Mouse (Mus musculus) olfactory bulb, adult 2 months (tissue): ENCODE measurements around the gene Dctn3. TPM values are rescaled to one million over a fixed set of nuclear protein-coding genes. Genes with fewer than 3 reads are reported as not detected.

Experiments used
- H3K27ac ChIP-seq: fragments of 200-500 bp; 2 replicates; pipeline ENCODE4 v1.5.1; 2012; ENCODE audit warnings: low read depth, low read length; ENCODE audit not compliant: insufficient read depth
- H3K4me1 ChIP-seq: fragments of 200-500 bp; 2 replicates; pipeline ENCODE4 v1.6.1; 2012; ENCODE audit warnings: low read length; ENCODE audit not compliant: control insufficient read depth, insufficient read depth
- H3K4me3 ChIP-seq: fragments of 200-500 bp; 2 replicates; pipeline ENCODE4 v1.5.1; 2012; ENCODE audit warnings: mild to moderate bottlenecking, low read depth, low read length, moderate library complexity; ENCODE audit not compliant: insufficient read depth
- CTCF ChIP-seq: fragments of 200-500 bp; IDR thresholded peaks from 2 replicates; pipeline ENCODE4 v1.5.1; 2012; ENCODE audit warnings: low read depth, mild to moderate bottlenecking, low read length, moderate library complexity; ENCODE audit not compliant: insufficient read depth
- POLR2A ChIP-seq: fragments of 200-500 bp; IDR thresholded peaks from 2 replicates; pipeline ENCODE4 v1.6.1; 2012; ENCODE audit warnings: mild to moderate bottlenecking, low read depth, low read length, moderate library complexity; ENCODE audit not compliant: insufficient read depth
- WGBS: fragments of 180-500 bp; shearing (Covaris S2); methylation state at CpG from one replicate; pipeline ENCODE4 v1.1.7; 2018; 5-methylcytosine and 5-hydroxymethylcytosine counted together
- polyA plus RNA-seq: library from polyadenylated mRNA; stranded (reverse); fragments of >200 nt; gene quantifications from 2 replicates; pipeline ENCODE4 v1.2.4, GENCODE M21; 2012; ENCODE audit warnings: low replicate concordance; ENCODE audit not compliant: missing spikeins, insufficient read depth, insufficient read length

Gene Dctn3
- polyA plus RNA-seq, 1 experiment, result not detected

DNA sequence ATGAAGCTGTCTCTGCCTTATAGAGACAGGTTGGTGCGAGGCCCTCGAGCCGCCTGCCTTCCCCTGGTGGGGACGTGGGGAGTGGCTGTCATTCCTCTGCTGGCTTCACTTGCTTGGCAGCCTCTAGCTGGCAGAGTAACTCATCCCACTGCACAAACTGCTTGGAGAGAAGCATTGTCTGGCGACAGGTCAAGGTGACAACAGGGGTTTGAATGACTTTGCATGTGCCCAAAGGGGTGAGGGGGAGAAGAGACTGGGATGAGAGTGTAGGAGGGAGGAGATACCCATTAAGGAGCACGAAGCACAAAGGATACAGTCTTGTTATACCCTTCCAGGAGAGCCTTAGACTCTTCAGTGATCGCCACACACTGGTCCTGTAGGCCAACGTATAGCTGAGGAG is 7.9 kb downstream of the Dctn3 start:
- Histone ChIP-seq H3K27ac (no peak overlapping the region), H3K4me1 (peaks cover 12% of the 10 kb centered on the region), H3K4me3 (no peak overlapping the region)
- WGBS, result 67% methylated on average over 8 of the region's 8 CpGs
- TF ChIP-seq POLR2A (no peak), CTCF (no peak)

DNA sequence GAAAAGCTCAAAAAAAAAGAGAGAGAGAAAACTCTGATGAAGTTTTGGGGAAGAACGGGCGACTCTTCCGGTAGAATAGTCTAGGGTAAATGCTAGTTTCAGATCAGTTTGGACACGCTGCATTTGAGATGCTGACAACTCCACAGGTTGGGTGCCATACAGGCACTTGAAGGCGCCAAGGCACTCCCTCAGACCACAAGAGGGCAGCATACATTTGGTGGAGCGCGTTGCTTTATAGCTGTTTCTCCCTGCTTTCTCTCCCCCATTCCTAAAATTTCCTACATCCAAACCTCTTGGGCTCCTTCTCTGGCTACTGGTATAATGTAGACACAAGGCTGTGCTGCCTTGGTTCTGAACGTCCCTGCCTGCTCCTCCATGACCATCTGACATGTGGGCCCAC is 8.7 kb downstream of the Dctn3 start:
- WGBS, result 7% methylated on average over 8 of the region's 8 CpGs
- H3K27ac ChIP-seq, result no peak overlapping the region
- H3K4me1 ChIP-seq, result peaks cover 12% of the 10 kb centered on the region
- TF ChIP-seq CTCF, result peak; percentile 48; the same call in 1 of the 2 replicates
- TF ChIP-seq POLR2A, result no peak
- H3K4me3 ChIP-seq, result no peak overlapping the region

DNA sequence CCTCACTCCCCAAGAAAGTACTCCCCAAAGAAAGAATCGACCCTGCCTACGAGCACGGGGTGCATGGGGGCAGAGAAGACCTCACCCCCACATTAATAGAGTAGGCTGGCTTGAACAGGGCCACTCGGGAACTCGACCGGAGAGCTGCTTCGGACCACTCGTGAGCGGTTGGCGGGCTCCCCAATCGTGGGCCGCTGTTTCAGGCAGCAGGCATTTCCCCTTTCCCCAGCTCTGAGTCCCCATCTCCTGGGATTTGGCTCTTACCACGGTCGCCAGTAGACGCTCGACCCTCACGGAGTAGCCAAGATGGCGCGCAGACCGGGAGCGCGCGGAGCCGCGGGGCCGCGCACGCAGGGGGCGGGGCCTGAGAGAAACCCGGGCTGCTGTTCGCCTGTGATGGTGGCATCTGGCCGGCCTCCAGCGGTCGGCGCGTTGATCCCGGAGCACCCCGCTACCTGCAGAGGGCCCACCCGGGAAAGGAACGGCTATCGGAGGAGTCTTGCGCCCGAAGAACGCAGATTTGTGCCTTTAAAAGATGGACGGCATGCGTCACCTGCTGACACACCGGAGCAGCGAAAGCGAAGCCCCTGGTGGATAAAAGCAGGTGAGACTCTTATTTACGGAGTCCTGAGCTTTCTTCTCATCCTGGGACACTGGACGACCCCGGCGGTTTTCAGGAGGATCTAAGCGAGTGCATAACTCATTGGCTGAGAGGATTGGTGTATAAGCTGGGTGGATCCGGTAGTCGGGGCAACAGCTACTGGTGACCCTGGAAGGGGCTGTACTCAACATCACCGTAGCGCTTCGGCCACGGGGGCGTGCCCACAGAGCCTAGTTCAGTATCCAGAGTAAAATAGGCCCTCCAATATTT is 9.5 kb downstream of the Dctn3 start, which contains the start of gene Rpp25l:
Gene Rpp25l (minus strand): TSS at position 338 of the 871 bp plus-strand sequence.
- peak within 1 kb of the TSS; percentile 68 for H3K27ac ChIP-seq
- peaks cover 12% of the 10 kb centered on the region for H3K4me1 ChIP-seq
- TF ChIP-seq POLR2A (peak; percentile 91), CTCF (peak; percentile 19; the same call in 1 of the 2 replicates)
- H3K4me3 ChIP-seq, result peak within 1 kb of the TSS; percentile 94
- WGBS, result under 1% methylated on average over 61 of the region's 61 CpGs

DNA sequence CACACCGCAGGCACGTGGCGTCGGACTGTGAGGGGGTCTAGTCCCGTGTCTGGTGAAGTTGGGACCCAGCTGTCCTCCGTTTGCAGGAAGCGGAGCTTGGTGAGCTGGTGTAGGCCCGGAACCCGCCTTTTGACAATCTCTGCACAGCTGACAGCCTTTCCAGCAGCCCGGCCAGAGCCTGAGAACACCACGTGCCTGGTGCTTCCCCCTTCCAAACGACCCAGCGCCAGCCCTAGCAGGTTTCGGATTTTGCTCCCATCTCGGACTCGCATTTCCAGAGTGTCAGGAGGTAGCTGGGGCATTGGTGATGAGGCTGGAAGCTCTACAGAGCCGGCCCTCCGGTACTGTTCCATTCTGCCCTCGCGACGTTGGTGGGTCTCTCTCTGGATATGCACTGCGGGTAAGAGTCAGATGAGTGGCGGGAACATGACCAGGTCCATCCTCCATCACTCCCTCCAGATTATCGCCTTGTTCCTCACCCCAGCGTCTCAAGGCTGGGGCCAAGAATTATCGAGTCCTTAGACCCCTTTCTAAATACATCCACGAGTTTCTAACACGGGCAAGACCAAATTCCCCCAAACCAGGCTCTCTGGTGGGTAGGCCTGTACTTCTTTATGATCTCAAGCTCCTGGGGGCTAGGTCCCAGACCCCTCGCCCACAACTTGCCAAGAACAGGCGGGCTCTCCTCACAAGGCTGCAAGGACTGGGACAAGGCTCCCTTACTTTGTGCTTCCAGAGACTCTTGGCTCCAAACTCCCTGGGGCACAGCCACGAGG is 10.4 kb downstream of the Dctn3 start:
- TF ChIP-seq CTCF (no peak), POLR2A (no peak)
- 17% methylated on average over 31 of the region's 31 CpGs for WGBS
- H3K4me1 ChIP-seq, result peaks cover 12% of the 10 kb centered on the region
- H3K27ac ChIP-seq, result peak overlapping the region; percentile 68
- H3K4me3 ChIP-seq, result peak overlapping the region; percentile 94

DNA sequence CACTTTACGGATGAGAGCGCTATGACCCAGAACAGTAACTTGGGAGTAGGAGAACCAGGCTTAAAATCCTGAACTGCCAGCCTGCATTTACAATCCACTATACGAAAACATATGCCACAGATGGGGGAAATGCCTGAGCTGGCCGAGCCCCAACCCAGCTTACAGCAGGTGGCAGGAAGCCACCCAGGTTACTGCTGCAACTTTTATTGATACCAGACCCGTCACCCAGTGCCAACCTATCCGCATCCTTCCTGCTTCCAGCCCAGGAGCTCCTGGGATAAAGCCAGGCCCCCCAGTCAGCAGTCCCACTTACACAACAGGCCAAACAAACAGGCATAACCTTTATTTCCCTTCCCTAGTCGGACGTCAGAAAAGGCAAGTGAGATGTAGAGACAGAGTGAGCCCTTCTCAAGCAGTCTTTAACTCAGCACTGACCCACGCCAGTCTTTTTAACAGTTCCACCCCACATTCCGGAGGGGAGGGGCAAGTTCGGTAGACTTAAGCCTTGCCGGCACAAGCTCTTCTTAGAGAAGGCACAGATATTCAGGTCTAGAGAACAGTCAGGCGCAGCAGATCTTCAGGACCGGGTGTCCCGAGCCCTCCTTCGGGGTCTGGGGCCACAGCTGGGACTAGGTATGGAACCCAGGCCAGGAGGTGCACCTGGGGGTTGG is 11.1 kb downstream of the Dctn3 start:
- TF ChIP-seq POLR2A, result no peak
- no peak for TF ChIP-seq CTCF
- peaks cover 12% of the 10 kb centered on the region for H3K4me1 ChIP-seq
- WGBS, result 52% methylated on average over 16 of the region's 16 CpGs
- H3K4me3 ChIP-seq, result peak overlapping the region; percentile 94
- no peak overlapping the region for H3K27ac ChIP-seq

DNA sequence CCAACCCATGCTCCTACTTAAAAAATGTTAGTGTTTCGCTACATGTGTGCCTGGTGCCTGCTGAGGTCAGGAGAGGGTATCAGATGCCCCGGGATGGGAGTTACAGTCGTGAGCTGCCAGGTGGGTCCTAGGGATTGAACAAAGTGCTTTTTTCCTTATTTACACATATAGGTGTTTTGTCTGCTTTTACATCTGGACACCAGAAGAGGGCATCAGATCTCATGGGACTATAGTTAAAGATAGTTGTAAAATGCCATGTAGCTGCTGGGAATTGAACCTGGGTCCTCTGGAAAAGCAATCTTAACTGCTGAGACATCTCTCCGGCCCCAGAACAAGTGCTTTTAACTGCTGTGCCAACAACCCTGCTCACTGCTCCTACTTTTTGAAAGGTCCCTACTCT is 12.7 kb downstream of the Dctn3 start:
- Histone ChIP-seq H3K27ac (no peak overlapping the region), H3K4me1 (peaks cover 12% of the 10 kb centered on the region), H3K4me3 (no peak overlapping the region)
- 69% methylated on average over 4 of the region's 4 CpGs for WGBS
- no peak for TF ChIP-seq POLR2A
- TF ChIP-seq CTCF, result no peak

DNA sequence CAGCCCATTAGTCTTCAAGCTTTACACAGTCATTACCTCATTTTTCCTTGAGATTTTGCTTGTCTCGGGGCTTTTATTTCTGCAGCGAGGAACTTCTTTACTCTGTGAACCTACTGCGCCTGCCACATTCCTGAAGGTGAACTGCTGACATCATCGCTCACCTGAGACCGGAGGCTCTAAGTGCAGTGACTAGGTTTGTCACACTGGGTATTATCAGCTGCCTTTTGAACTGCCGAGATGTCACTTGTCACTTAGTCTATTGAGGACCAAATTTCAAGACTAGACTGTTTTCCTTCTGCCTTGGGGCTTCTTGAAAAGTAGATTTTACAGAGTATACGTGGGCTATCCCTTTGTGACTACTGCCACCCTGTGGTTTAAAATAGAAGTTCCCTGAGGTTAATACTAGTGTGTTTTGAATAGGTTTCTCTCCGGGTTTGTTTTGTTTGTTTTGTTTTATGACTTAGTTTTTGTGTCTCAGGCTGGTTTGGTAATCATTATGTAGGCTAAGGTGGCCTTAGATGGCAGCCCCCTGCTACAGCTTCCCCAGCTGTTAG is 14.7 kb downstream of the Dctn3 start:
- no peak overlapping the region for H3K27ac ChIP-seq
- 36% methylated on average over 8 of the region's 8 CpGs for WGBS
- no peak overlapping the region for H3K4me3 ChIP-seq
- H3K4me1 ChIP-seq, result peaks cover 16% of the 10 kb centered on the region
- no peak for TF ChIP-seq POLR2A
- TF ChIP-seq CTCF, result no peak

DNA sequence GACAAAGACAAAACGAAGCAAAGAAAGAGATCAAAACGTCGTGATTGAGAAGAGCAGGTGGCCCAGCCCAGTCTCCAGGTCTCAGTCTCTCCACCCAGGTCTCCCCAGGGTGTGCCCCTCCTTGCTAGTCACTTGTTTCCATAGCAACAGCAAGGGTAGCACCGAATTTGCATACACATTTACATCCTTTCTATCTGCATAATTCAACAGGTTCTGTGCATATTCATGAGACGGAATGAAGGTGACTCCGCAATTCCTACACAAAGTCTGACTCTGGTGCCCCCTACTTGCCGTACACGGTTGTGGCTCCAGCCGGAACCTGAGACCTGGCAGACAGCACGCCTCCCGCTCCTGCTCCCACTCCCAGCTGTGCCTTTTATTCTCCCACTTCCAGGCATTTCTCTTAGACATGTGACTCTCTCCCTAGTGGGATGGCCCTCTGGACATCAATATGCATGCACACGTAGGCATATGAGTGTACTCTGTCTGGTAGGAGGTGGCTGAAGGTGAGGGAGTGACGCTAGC is 15.9 kb downstream of the Dctn3 start:
- TF ChIP-seq CTCF, result peak; percentile 27; the same call in 1 of the 2 replicates
- no peak for TF ChIP-seq POLR2A
- Histone ChIP-seq H3K4me3 (no peak overlapping the region), H3K4me1 (peaks cover 10% of the 10 kb centered on the region), H3K27ac (no peak overlapping the region)
- WGBS, result 4% methylated on average over 13 of the region's 13 CpGs
